Mouse (Mus musculus): Measurements from ENCODE around the gene Kcnip2.

Kcnip2 gene

DNA sequence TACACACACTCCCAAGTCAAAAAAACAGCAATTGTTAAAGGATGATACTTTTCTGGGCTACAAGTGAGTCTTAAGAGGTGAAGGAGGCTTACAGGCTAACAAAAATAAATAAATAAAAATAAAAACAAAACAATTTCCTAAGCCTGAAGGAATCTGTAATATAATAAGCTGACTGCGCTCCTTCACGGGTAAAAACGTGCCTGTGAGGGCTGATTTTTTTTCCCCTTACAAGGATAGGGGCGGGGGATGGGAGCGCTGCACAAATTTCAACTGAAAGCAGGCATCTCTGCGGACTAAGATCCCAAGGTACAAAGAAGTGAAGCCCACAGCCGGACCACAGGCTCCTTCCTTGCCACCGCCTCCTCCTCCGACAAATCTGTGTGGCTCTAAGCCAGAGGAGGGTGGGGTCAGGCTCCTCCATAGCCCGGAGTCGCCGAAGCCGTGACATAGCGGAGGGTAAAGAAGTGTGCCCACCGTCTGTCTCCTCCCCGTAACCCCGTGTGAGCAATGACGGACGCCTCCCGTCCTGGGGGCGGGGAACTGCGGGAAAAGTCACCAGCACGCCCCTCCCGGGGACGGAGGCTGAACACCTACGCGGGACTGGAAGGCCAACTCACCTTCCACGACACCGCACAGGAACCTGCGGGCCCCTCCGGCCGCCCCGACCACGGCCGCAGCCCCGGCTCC is 33.4 kb downstream of the Kcnip2 start:
- DNase-seq (ENCODE audit: low spot score in 2 of 2): peak; percentile 66 to 77

DNA sequence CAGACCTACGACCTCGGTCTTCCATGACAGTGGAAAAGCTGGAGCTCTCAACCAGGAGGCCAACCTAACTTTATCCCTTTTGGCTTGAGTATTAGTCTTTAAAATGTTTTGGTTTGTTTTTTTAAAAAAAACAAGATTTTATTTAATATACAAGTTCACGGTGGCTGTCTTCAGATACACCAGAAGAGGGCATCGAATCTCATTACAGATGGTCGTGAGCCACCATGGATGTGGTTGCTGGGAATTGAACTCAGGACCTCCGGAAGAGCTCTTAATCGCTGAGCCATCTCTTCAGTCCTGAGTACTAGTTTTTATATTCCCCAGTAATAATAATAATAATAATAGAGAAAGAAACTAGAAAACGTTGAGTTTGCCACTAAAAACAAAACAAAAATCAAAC is 34.2 kb downstream of the Kcnip2 start:
- no peak for DNase-seq (ENCODE audit: low spot score in 2 of 2)

DNA sequence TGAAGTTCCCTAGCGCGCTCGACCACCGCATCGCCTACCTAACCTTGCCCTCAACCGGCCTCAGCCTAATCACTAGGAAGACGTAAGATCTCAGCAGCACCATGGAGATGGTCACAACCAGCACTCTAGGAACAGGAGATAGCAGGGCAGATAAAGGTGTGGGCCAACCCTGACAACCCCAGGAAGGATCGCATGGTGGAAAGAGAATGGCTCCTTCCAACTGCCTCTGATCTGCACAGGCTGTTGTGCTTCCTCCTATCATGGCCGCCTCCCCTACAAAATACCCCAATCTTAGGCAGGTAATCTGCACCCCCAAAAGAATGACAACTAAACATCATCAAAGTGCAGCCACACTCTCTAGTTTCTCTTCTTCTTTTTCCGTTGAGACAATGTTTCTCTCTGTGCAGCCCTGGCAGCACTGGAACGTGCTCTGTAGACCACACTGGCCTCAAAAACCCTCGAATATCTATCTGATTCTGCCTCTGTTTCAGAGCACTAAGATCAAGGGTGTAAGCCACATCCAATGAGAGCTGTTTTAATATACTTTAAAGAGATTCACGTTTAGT is 35.4 kb downstream of the Kcnip2 start:
- no peak for DNase-seq (ENCODE audit: low spot score in 2 of 2)

DNA sequence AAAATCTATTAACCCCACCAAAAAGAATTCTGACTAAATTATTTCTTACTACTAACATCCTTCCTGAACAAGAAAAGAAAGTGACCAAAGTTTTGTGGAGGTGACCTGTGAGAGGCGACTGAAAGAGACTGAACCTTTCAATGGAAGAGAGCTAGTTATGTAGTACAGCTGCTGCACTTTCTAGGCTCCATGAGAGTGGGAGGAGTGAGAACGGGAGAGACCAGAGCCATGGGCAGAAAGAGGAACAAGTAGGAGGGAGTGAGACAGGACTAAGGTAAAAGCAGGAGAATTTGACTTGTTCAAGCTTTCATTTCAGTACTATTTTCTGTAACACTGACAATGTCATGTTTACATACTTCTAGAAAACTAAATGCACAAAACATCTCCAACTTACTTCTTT is 40.4 kb downstream of the Kcnip2 start:
- DNase-seq (ENCODE audit: low spot score in 2 of 2): no peak

DNA sequence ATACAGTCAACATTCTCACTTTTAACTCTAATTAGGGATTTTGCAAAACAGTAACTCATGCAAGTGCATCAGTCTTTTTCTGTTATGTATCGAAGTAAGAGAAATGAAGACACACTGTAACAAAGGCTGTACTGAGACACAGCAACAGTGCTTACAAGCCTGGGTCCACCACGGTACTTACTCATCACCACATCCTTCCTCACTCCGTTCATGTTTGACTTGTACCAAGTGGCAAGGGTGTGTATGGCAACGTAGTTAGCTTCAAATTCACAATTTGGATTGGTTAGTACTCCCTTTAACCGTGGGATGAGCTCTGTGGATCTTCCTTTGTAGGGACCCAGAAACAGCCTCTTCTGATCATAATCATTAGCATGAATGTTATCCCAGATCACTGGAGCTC is 44.4 kb downstream of the Kcnip2 start:
- no peak for DNase-seq (ENCODE audit: low spot score in 2 of 2)

DNA sequence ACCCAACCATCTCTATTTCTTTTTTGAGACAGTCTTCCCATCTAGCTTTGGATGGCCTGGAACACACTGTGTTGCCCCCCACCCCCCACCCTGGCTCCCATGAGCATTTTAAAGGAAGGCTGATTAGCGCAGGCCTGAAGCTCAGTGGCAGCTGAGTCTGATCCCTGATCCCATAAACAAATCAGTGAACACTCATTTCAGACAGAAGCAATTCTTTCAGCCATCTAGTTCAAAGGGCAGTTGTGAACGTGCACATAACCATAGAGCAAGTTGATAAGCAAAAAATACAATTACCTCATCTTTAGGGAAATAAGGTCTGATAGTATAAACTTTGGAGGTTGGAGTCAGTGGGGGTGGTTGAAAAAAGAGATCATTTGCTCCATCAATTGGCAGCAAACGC is 55.1 kb downstream of the Kcnip2 start:
- no peak for DNase-seq (ENCODE audit: low spot score in 2 of 2)

DNA sequence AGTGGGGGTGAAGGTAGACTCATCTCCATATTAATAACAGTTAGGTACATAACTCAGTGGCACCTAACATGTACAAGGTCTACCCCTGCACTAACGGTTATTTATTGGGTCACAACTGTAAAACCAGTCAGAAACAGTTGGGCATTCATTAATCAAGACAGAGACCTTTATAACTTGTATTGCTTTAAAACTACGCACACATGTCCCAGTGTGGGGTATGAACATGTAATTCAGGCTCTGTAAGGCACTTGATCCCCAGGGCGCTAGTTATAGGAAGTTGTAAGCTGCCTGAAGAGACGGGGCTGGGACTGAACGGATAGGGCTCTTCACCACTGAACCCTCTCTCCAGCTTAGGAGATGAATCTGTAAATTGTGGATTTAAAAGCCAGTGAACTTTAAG is 57.2 kb downstream of the Kcnip2 start:
- no peak for DNase-seq (ENCODE audit: low spot score in 2 of 2)

DNA sequence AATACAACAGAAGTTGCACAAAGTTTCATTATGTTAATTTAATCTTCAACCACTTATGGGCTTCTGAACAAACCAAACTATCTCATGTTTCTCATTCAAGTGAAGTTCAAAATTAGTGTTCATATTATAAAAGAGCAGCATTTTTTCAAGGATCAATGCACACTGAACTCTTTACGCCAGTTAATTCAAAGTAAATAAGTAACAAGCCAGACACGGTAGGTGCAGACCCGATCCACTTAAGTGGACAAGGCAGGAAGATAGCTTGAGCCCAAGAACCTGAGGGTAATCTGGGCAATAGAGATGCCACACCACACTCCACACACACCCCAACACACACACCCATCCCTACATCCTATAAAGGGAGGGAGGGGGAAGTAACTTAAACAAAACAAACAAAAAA is 62.3 kb downstream of the Kcnip2 start:
- DNase-seq (ENCODE audit: low spot score in 2 of 2): no peak

DNA sequence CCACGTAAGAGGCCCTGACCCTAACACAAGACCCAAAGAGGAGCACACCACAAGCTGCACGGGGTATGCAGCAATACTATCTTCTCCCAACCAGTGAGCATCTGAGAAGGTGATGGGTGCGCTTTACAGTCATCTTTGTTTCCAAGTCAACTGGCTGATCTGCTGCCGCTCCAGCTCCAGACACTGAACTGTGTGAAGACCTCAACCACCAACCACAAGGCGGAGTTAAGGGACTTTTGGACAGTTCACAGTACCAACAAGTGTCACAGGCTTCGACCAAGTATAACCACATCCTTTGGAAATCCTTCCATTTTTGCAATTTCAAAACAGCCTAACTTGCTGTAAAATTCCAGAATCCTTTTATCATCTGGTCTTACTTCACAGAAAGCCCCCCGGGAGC is 64.0 kb downstream of the Kcnip2 start:
- DNase-seq (ENCODE audit: low spot score in 2 of 2): no peak

DNA sequence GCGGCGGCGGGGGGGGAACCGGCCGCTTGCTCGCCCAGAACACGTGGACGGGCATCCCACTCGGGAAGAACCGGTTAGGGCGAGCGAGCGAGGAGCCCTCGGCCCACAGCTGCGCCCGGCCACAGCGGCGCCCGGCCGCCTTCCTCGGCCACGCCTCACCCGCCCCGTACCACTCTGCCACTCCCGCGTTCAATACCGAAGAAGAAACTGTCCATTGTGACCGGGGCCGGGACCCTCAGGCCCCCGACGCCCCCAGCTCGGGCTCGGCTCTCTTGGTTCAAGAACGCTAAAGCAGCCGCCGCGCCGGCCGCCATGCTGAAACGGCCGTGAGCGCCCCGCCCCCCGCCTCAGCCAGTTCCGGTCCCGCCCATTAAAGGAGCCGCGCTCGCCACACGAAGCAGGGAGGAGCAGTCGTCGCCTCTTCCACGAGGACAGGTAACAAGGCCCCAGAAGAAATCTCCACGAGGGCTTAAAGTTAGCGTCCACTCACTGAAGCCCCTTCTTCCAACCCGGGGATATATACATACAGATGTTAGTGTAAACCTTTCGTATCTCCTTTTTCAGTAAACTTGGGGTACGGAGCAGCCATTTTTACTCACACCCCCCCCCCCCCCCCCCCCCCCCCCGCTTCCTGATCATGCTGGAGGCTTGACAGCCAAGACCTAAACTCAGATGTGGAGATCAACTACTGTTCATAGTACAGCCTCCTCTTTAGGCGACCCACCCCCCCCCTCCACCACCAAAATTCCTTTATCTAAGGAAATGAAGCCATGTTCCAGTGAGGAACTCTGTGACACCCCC is 66.4 kb downstream of the Kcnip2 start, which contains the start of gene Npm3:
Gene Npm3, minus strand, starts transcription at position 349 of the 801 bp plus-strand sequence.
- DNase-seq (ENCODE audit: low spot score in 2 of 2): peak; percentile 82 to 83

DNA sequence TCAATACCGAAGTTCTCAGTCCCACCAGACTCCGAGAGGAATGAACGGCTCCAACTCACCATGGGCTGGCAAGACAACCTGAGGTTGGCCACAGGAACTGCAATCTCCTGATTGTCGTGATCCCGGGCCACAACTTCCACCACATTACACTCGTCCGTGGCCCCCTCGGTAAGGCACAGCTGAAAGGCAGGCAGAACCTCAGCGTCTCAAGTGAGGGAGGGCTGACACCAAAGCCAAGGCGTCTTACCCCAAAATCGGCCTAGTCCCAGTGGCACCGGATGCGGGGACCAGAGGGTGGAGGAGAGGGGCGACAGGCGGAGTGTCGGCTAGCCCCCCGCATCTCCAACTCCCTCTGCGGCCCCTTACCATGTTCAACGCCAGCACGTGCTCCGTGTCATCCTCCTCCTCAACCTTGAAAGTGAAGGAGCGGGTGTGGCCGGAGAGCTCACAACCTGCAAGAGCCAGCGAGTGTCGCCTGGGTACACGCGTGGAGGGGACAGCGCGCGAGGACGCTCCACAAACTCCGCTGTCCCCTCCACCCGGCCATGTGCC is 67.1 kb downstream of the Kcnip2 start:
- no peak for DNase-seq (ENCODE audit: low spot score in 2 of 2)

DNA sequence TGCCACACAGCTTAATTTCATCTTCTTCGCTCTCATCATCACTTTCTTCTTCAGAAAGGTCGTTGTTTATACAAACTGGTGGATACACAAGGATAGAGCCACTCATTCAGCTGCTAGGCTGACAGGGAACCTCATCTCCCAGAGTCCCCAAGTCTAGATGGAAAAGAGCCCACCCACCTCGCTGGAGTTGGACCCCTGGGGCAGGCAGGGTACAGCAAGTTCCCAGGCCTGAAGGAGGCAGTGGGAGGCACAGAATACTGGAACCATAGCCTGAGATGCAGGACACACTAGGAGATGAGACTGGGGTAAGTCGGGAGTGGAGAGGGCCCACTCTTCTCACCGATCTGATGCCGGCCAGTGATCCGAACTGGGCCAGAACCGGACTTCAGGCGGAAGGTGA is 67.7 kb downstream of the Kcnip2 start:
- no peak for DNase-seq (ENCODE audit: low spot score in 2 of 2)

DNA sequence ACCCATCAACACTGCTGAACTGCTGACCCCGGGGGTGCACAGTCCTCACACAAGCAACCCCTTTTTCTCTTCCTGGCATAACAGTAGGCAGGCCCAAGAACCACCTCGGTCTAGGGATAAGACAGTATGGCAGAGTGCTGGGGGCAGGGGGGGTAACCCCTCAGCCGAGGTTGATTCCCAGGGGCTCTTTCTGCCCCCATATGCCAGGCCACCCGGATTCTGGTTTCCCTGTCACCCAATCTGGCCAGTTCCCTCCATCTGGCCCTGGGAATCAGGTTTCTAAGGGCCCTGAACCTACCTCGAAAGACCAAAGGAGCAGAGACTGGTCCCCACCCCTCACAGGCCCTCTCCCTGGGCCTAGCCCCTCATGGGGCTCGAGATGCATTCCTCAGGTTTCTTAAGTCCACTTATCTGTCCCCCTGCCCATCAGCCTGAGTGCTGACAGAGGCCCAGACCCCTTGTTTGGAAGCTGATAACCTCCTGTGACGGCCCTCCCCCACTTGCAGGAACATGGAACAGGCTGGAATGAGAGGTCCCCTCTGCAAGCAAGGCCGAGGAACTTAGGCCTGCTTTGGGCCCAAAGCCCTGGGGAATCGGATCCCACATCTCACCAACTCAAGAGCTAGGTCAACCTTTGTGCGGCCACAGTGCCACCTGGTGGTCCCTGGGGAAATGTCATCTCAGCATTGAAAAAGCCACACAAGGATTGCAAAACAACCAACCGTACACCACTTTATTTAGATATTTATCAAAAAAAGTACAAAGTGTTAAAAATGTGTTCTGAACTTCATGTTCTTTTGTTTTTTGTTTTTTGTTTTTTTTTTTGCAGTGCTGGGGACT is 68.6 kb downstream of the Kcnip2 start:
- peak; percentile 81 to 87 for DNase-seq (ENCODE audit: low spot score in 2 of 2)

DNA sequence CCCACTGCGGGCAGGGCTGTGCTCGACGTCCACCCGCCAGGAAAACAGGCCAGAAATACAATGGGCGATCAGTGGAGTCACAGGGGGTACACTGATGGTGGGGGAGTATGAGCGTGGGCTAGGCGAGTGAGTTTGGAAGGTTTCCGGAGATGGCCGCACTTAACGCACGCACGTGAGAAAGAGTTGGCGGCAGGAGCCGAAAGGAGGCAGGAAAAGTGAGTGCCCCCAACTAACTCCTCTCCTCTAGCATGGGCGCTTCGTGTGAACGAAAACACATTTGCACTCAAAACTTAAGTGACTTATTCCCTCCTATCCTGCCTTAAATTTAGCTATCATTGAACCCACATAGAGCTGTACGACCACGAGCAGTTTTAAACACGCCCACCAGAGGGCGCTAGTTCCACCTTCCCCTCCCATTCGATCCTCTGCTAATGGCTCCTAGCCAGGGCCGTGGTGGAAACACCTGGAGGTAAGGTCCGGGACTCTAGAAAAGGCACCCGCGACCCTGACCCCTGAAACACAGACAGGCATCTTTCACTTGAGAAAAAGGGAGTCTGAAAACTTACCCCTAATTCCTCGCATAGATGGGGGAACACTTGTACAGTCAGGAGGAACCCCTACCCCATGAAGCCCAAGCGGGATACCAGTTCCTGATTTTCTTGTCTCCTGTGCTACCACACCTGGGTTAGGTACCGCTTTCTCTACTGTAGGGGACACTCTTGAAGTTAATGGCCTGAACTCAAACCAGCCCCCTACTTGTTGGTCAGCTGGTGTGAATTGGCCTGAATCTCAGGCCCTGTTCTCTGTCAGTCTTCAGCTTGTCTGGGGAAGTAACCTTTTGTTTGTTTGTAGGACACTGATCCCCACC is 69.5 kb downstream of the Kcnip2 start:
- DNase-seq (ENCODE audit: low spot score in 2 of 2): peak; percentile 70 to 72

DNA sequence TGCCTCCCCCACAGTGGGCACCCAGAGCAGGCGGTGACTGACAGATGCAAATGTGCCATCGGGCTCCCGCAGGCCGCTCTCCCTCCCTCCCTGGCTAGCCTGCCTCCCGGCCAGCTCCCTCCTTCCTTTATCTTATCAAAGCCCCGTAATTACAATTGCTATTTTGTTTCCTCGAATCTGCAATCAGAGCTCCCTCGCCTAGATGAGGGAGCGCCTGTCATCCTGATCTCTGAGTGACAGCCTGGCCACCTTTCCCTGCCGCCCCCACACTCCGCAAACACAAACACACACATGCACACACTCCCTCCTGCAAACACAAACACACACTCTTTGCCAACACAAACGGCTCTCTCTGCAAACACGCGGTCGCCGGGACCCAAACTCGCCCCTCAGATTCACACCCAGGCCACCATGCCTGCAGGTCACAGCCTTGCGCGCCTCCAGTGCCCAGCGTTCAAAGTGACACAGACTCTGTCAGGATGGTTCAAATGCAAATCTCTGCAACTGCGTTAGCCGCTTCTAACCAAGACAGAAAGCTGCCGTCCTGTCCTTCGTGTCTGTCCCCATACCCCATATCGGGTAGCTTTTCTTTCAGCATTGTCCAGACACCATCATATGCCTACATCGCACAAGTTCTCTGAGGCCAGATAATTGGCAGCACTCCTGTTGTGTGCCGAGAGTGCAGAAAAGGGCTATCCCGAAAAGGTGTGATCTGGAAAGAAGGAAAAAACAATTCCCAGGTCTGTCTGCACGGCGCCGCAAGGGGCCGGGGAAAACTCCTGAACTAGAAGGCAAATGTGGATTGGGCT is 70.3 kb downstream of the Kcnip2 start:
- no peak for DNase-seq (ENCODE audit: low spot score in 2 of 2)

DNA sequence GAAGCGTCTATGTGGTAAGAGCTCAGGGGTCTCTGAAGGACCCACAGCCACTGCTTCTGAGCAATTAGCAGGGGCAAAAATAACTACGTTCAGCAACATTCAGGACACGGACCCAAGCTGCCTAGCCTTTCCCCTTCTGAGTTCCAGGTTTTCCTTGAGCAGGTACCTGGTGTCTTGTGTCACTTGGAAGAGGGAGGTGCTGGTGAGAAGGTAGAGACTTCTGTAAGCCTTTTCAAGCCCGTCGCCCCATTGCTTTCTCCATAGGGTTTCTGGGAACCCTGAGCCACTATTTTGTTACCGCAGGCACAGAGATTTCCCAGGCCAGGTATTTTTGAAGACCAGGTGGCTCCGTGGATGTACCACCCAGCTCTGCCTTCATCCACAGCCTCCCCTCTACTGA is 72.2 kb downstream of the Kcnip2 start:
- DNase-seq (ENCODE audit: low spot score in 2 of 2): no peak

DNA sequence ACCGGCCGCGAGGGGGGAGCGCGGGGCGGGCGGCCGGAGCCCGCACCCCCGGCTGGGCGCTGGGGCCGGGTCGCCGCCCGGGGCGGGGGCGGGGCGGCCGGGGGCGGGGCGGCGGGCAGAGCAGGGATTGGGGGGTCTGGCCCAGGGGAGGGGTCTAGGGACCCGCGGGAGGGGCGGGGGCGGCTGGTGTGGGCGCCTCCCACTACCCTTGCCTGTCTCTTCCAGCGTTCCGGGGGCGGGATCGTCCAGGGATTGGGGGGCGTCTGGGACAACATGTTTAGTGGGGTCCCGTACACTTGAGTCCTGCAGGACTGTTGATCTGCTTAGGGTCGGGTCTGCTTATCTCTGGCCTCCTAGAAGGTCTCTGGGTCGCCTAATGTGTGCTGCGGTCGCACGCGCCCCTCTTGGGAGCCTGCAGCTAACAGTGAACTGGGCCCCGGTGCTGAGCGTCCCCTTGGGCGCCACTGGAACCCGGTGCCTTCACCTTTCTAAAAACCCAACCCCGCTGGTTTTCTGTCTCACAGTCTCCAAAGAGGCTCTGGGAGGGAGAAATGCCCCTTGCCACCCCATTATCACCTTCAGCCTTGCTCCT is 72.8 kb downstream of the Kcnip2 start:
- DNase-seq (ENCODE audit: low spot score in 2 of 2): no peak

DNA sequence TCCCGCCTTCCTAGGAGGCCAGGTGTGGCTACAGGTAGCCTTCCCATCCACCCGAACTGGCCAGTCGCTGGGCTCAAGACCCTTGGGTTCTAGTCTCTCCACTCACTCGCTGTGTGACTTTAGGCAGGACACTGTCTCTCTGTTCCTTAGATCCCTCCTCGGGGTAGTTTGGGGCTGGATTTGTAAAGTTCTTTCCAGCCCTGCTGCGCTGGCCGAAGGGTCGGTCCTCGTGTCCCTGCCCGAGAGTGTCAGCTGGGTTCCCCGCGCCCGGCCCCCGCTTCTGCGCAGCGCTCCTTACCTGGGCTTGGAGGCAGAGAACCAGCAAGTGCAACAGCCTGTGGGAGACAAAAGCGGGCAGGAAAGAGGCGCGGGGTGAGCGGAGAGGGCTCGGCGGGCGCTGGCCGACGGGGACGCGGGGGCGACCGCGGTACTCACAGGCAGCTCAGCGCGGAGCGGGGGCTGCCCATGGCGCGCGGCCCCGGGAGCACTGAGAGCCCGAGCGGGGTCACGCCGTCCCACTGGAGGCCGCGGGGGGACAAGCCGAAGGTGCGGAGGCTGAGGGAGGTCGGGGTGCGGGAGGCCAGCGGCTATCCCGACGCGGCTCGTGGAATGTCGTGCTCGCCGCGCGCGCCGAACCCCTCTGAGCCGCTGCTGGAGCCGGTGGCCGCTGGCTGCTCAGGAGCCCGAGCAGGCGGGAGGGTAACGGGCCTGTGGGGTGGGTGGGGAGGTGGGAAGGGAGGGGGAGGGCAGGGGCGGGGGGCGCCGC is 73.5 kb downstream of the Kcnip2 start, which contains the start of gene Fgf8:
Gene Fgf8, minus strand, starts transcription at position 698 of the 766 bp plus-strand sequence.
- DNase-seq (ENCODE audit: low spot score in 2 of 2): no peak
